In genomic region chr7:51749304-51750129, GRCm38 (mm10) we compare ENCODE assay signal across 12 mouse cellular contexts.
DNase-seq lines count a peak whose midpoint lies in the region; ATAC-seq lines count a peak whose summit lies in the region.
"Had no signal": no experiment of that assay in that cellular context is flagged by ENCODE, and none has a peak within 500 bp of the region (broad histone marks: within the 10 kb centered on the region; RNA-seq: fewer than 3 reads in every experiment).

No protein-coding gene starts in this region.

- no peaks in the 10 kb centered on the region for H3K9me3 ChIP-seq in limb, embryonic 12.5 days
- no peaks in the 10 kb centered on the region for H3K9me3 ChIP-seq in limb, embryonic 10.5 days (replicated peaks)
- no peaks in the 10 kb centered on the region for H3K9me3 ChIP-seq in forebrain, embryonic 13.5 days (replicated peaks)
- H3K9me3 ChIP-seq: heart, embryonic 15.5 days had no signal

- H3K4me2 ChIP-seq in limb, embryonic 12.5 days = no peak overlapping the region
- peak overlapping the region; percentile 54 for H3K4me2 ChIP-seq in forebrain, embryonic 13.5 days
- H3K4me2 ChIP-seq: heart, embryonic 15.5 days had no signal

- H3K9ac ChIP-seq in limb, embryonic 12.5 days (replicated peaks) = 0 out of 2 replicates have a peak overlapping the region, but pooled peaks have one; percentile 8
- H3K9ac ChIP-seq in forebrain, embryonic 13.5 days = peak overlapping the region; percentile 37
- H3K9ac ChIP-seq: heart, embryonic 15.5 days had no signal

- no peaks in the 10 kb centered on the region for H3K36me3 ChIP-seq in limb, embryonic 12.5 days
- H3K36me3 ChIP-seq in limb, embryonic 10.5 days = no peaks in the 10 kb centered on the region
- no peaks in the 10 kb centered on the region for H3K36me3 ChIP-seq in forebrain, embryonic 13.5 days (ENCODE audit: poor library complexity, severe bottlenecking)
- H3K36me3 ChIP-seq: heart, embryonic 15.5 days had no signal

- no peak overlapping the region for H3K4me3 ChIP-seq in limb, embryonic 12.5 days (replicated peaks)
- H3K4me3 ChIP-seq in limb, embryonic 10.5 days = no peak overlapping the region
- no peak overlapping the region; the same call in 1 of the 2 replicates for H3K4me3 ChIP-seq in forebrain, embryonic 13.5 days
- H3K4me3 ChIP-seq: erythroblast, embryonic 14.5 days; heart, embryonic 15.5 days had no signal

- 70% methylated on average over 14 of the region's 14 CpGs for WGBS in limb, embryonic 12.5 days
- 70% methylated on average over 14 of the region's 14 CpGs for WGBS in limb, embryonic 10.5 days
- 42% methylated on average over 14 of the region's 14 CpGs for WGBS in forebrain, embryonic 13.5 days

- ATAC-seq in limb, embryonic 12.5 days (ENCODE audit: insufficient number of reproducible peaks, insufficient read depth, low FRiP score, low TSS enrichment, low read depth) = no peak
- ATAC-seq in forebrain, embryonic 13.5 days = peak; percentile 65

- no peak overlapping the region for H3K27ac ChIP-seq in limb, embryonic 12.5 days
- H3K27ac ChIP-seq in limb, embryonic 10.5 days = no peak overlapping the region
- peak overlapping the region; percentile 90 for H3K27ac ChIP-seq in forebrain, embryonic 13.5 days
- H3K27ac ChIP-seq: heart, embryonic 15.5 days; kidney, postnatal 0 days had no signal

- H3K4me1 ChIP-seq in limb, embryonic 12.5 days (replicated peaks) = peaks cover 4% of the 10 kb centered on the region; the same call in 1 of the 2 replicates
- peaks cover 8% of the 10 kb centered on the region; the same call in 1 of the 2 replicates for H3K4me1 ChIP-seq in limb, embryonic 10.5 days
- H3K4me1 ChIP-seq in forebrain, embryonic 13.5 days = peaks cover 18% of the 10 kb centered on the region
- H3K4me1 ChIP-seq: heart, embryonic 15.5 days had no signal

- H3K27me3 ChIP-seq in limb, embryonic 12.5 days = no peaks in the 10 kb centered on the region
- H3K27me3 ChIP-seq in limb, embryonic 10.5 days (ENCODE audit: low read depth, poor library complexity, severe bottlenecking) = no peaks in the 10 kb centered on the region
- no peaks in the 10 kb centered on the region for H3K27me3 ChIP-seq in forebrain, embryonic 13.5 days
- H3K27me3 ChIP-seq: heart, embryonic 15.5 days had no signal

- DNase-seq in limb, embryonic 10.5 days (ENCODE audit: low spot score) = no peak
- DNase-seq in layer of hippocampus, postnatal 10 days (ENCODE audit: low spot score in 2 of 2) = peak; percentile 30 to 45
- peak; percentile 26 for DNase-seq in telencephalon, adult 2 months (ENCODE audit: low read depth, low spot score)
- DNase-seq in B cell, adult 2 months = no peak
- DNase-seq in c-Kit-positive CD71-positive TER-119-positive erythroid progenitor cells, embryonic 14.5 days (ENCODE audit: low spot score) = no peak
- DNase-seq: liver; thymus, postnatal 4 days had no signal

Comparison
In these comparisons a context has a peak if more than half of its experiments do, and no peak if none do; other contexts are left out.
1. DNase-seq: peak in layer of hippocampus, postnatal 10 days (2 of 2) and telencephalon, adult 2 months (single experiment); none in limb, embryonic 10.5 days (single experiment), B cell, adult 2 months (0 of 2) and c-Kit-positive CD71-positive TER-119-positive erythroid progenitor cells, embryonic 14.5 days (single experiment).